In genomic region chr6:97883496-97883895, GRCm38 (mm10) we compare ENCODE assay signal across 10 mouse cellular contexts.
DNase-seq lines count a peak whose midpoint lies in the region; ATAC-seq lines count a peak whose summit lies in the region.
"Had no signal": no experiment of that assay in that cellular context is flagged by ENCODE, and none has a peak within 500 bp of the region (broad histone marks: within the 10 kb centered on the region; RNA-seq: fewer than 3 reads in every experiment).

No protein-coding gene starts in this region.

- no peak overlapping the region for H3K27ac ChIP-seq in embryonic facial prominence, embryonic 11.5 days (replicated peaks; ENCODE audit: low read depth, low read length)
- no peak overlapping the region for H3K27ac ChIP-seq in embryonic facial prominence, embryonic 10.5 days (replicated peaks)
- H3K27ac ChIP-seq in embryonic facial prominence, embryonic 14.5 days (replicated peaks; ENCODE audit: low read depth, low read length), result no peak overlapping the region
- H3K27ac ChIP-seq in limb, embryonic 12.5 days, result peak overlapping the region; percentile 73; the same call in 1 of the 2 replicates
- H3K27ac ChIP-seq: limb, embryonic 15.5 days had no signal

- H3K9ac ChIP-seq in embryonic facial prominence, embryonic 11.5 days (replicated peaks; ENCODE audit: low read length), result no peak overlapping the region
- H3K9ac ChIP-seq in embryonic facial prominence, embryonic 14.5 days (ENCODE audit: low read depth, low read length), result no peak overlapping the region
- no peak overlapping the region for H3K9ac ChIP-seq in limb, embryonic 12.5 days (replicated peaks)
- H3K9ac ChIP-seq: limb, embryonic 15.5 days had no signal

- H3K4me3 ChIP-seq in embryonic facial prominence, embryonic 11.5 days (ENCODE audit: low read depth, low read length), result no peak overlapping the region
- H3K4me3 ChIP-seq in embryonic facial prominence, embryonic 10.5 days, result no peak overlapping the region
- no peak overlapping the region for H3K4me3 ChIP-seq in embryonic facial prominence, embryonic 14.5 days (ENCODE audit: low read depth, low read length)
- H3K4me3 ChIP-seq in limb, embryonic 12.5 days (replicated peaks), result no peak overlapping the region
- H3K4me3 ChIP-seq: limb, embryonic 15.5 days had no signal

- H3K36me3 ChIP-seq in embryonic facial prominence, embryonic 11.5 days (replicated peaks; ENCODE audit: control insufficient read depth, insufficient read depth, low read depth, low read length), result no peaks in the 10 kb centered on the region
- no peaks in the 10 kb centered on the region for H3K36me3 ChIP-seq in embryonic facial prominence, embryonic 10.5 days (replicated peaks)
- no peaks in the 10 kb centered on the region for H3K36me3 ChIP-seq in embryonic facial prominence, embryonic 14.5 days (ENCODE audit: control insufficient read depth, insufficient read depth, low read length)
- H3K36me3 ChIP-seq in limb, embryonic 12.5 days, result no peaks in the 10 kb centered on the region
- H3K36me3 ChIP-seq: limb, embryonic 15.5 days had no signal

- DNase-seq in embryonic facial prominence, embryonic 11.5 days (ENCODE audit: low spot score), result peak; percentile 26
- DNase-seq in embryonic facial prominence, embryonic 10.5 days (ENCODE audit: low spot score), result no peak
- DNase-seq in layer of hippocampus, adult 9-11 months, result peak; percentile 59
- DNase-seq in layer of hippocampus, postnatal 25 days (ENCODE audit: extremely low spot score in 1 of 2, low spot score in 1 of 2), result no peak
- peak; percentile 73 for DNase-seq in embryonic facial prominence, embryonic 14.5 days (ENCODE audit: low spot score)
- no peak for DNase-seq in right cerebral cortex, postnatal 14 days
- DNase-seq in left cerebral cortex, postnatal 36 days (ENCODE audit: low spot score in 2 of 2), result no peak
- DNase-seq: adrenal gland, postnatal 14 days had no signal

- WGBS in embryonic facial prominence, embryonic 11.5 days, result 33% methylated on average over 2 of the region's 2 CpGs
- 34% methylated on average over 2 of the region's 2 CpGs for WGBS in embryonic facial prominence, embryonic 10.5 days
- WGBS in embryonic facial prominence, embryonic 14.5 days, result 33% methylated on average over 2 of the region's 2 CpGs
- 17% methylated on average over 2 of the region's 2 CpGs for whole genome bisulfite sequencing in limb, embryonic 12.5 days

- intact Hi-C loops in left cerebral cortex, postnatal 36 days (cut with DNase I), result no loop called here

- H3K4me1 ChIP-seq in embryonic facial prominence, embryonic 11.5 days (ENCODE audit: control insufficient read depth, insufficient read depth, low read length), result no peaks in the 10 kb centered on the region
- peaks cover 40% of the 10 kb centered on the region for H3K4me1 ChIP-seq in embryonic facial prominence, embryonic 10.5 days
- H3K4me1 ChIP-seq in embryonic facial prominence, embryonic 14.5 days (ENCODE audit: control insufficient read depth, insufficient read depth, low read length), result no peaks in the 10 kb centered on the region
- peaks cover 5% of the 10 kb centered on the region for H3K4me1 ChIP-seq in limb, embryonic 12.5 days (replicated peaks)

- no peaks in the 10 kb centered on the region for H3K27me3 ChIP-seq in embryonic facial prominence, embryonic 11.5 days (ENCODE audit: control insufficient read depth, insufficient read depth, low read length)
- H3K27me3 ChIP-seq in embryonic facial prominence, embryonic 10.5 days (replicated peaks; ENCODE audit: low read depth, poor library complexity, severe bottlenecking), result no peaks in the 10 kb centered on the region
- no peaks in the 10 kb centered on the region for H3K27me3 ChIP-seq in embryonic facial prominence, embryonic 14.5 days (replicated peaks; ENCODE audit: control insufficient read depth, insufficient read depth, low read length)
- no peaks in the 10 kb centered on the region for H3K27me3 ChIP-seq in limb, embryonic 12.5 days
- H3K27me3 ChIP-seq: limb, embryonic 15.5 days had no signal

- no peak for ATAC-seq in embryonic facial prominence, embryonic 11.5 days (replicated peaks; ENCODE audit: insufficient number of reproducible peaks, low FRiP score, low TSS enrichment, low read depth)
- ATAC-seq in embryonic facial prominence, embryonic 14.5 days (ENCODE audit: low read depth), result peak; percentile 70; the same call in 1 of the 2 replicates
- ATAC-seq in limb, embryonic 12.5 days (ENCODE audit: insufficient number of reproducible peaks, insufficient read depth, low FRiP score, low TSS enrichment, low read depth), result peak; percentile 88

- no peak overlapping the region for H3K4me2 ChIP-seq in embryonic facial prominence, embryonic 11.5 days (ENCODE audit: low read depth, low read length)
- H3K4me2 ChIP-seq in embryonic facial prominence, embryonic 14.5 days (ENCODE audit: low read depth, low read length), result no peak overlapping the region
- H3K4me2 ChIP-seq in limb, embryonic 12.5 days, result no peak overlapping the region
- H3K4me2 ChIP-seq: limb, embryonic 15.5 days had no signal

- H3K9me3 ChIP-seq in embryonic facial prominence, embryonic 11.5 days (replicated peaks; ENCODE audit: control insufficient read depth, low read length), result no peaks in the 10 kb centered on the region
- H3K9me3 ChIP-seq in embryonic facial prominence, embryonic 10.5 days, result no peaks in the 10 kb centered on the region
- H3K9me3 ChIP-seq in embryonic facial prominence, embryonic 14.5 days (ENCODE audit: control insufficient read depth, low read length), result no peaks in the 10 kb centered on the region
- H3K9me3 ChIP-seq in limb, embryonic 12.5 days, result no peaks in the 10 kb centered on the region
- H3K9me3 ChIP-seq: limb, embryonic 15.5 days had no signal

Comparison
In these comparisons a context has a peak if more than half of its experiments do, and no peak if none do; other contexts are left out.
1. DNase-seq: peak in embryonic facial prominence, embryonic 11.5 days (single experiment), layer of hippocampus, adult 9-11 months (single experiment) and embryonic facial prominence, embryonic 14.5 days (single experiment); none in embryonic facial prominence, embryonic 10.5 days (single experiment), layer of hippocampus, postnatal 25 days (0 of 2), right cerebral cortex, postnatal 14 days (single experiment) and left cerebral cortex, postnatal 36 days (0 of 2).